10 mouse cellular contexts compared by ENCODE assay signal in genomic region chr6:117279786-117280411, GRCm38 (mm10).
DNase-seq lines count a peak whose midpoint lies in the region; ATAC-seq lines count a peak whose summit lies in the region.
"Had no signal": no experiment of that assay in that cellular context is flagged by ENCODE, and none has a peak within 500 bp of the region (broad histone marks: within the 10 kb centered on the region; RNA-seq: fewer than 3 reads in every experiment).

No protein-coding gene starts in this region.

- no peaks in the 10 kb centered on the region for H3K36me3 ChIP-seq in midbrain, embryonic 16.5 days (ENCODE audit: control insufficient read depth, insufficient read depth, low read length)
- H3K36me3 ChIP-seq: stomach, embryonic 15.5 days had no signal

- DNase-seq in layer of hippocampus, adult 9-11 months = peak; percentile 19
- no peak for DNase-seq in layer of hippocampus, postnatal 25 days (ENCODE audit: extremely low spot score in 1 of 2, low spot score in 1 of 2)
- DNase-seq in embryo, embryonic 9.5 days (ENCODE audit: extremely low spot score) = peak; percentile 5
- peak; percentile 41 for DNase-seq in forelimb bud, embryonic 11.5 days (ENCODE audit: low read depth, low spot score)
- no peak for DNase-seq in yolk sac, embryonic 10.5 days (ENCODE audit: low spot score)
- DNase-seq in lung, postnatal 4 days = no peak
- DNase-seq: kidney, postnatal 25 days had no signal

- whole genome bisulfite sequencing in midbrain, embryonic 16.5 days = 58% methylated on average over 14 of the region's 14 CpGs

- no peak overlapping the region for H3K9ac ChIP-seq in midbrain, embryonic 16.5 days (ENCODE audit: low read depth, low read length)
- H3K9ac ChIP-seq: liver, embryonic 14.5 days; stomach, embryonic 15.5 days had no signal

- H3K4me1 ChIP-seq in midbrain, embryonic 16.5 days (ENCODE audit: control insufficient read depth, insufficient read depth, low read length) = 0 out of 2 replicates have a peak, but pooled peaks cover 6% of the 10 kb centered on the region
- H3K4me1 ChIP-seq: stomach, embryonic 15.5 days had no signal

- H3K4me3 ChIP-seq in midbrain, embryonic 16.5 days (ENCODE audit: low read depth, low read length) = no peak overlapping the region
- H3K4me3 ChIP-seq: stomach, embryonic 15.5 days had no signal

- ATAC-seq in midbrain, embryonic 16.5 days = peak; percentile 58

- H3K27me3 ChIP-seq in midbrain, embryonic 16.5 days (ENCODE audit: control insufficient read depth, insufficient read depth, low read depth, low read length) = no peaks in the 10 kb centered on the region
- H3K27me3 ChIP-seq: stomach, embryonic 15.5 days had no signal

- no peak overlapping the region for H3K27ac ChIP-seq in midbrain, embryonic 16.5 days (ENCODE audit: low read length)
- H3K27ac ChIP-seq: liver, embryonic 14.5 days; stomach, embryonic 15.5 days had no signal

- no peaks in the 10 kb centered on the region for H3K9me3 ChIP-seq in midbrain, embryonic 16.5 days (replicated peaks; ENCODE audit: control insufficient read depth, low read length, poor library complexity, severe bottlenecking)
- H3K9me3 ChIP-seq: stomach, embryonic 15.5 days had no signal

- H3K4me2 ChIP-seq in midbrain, embryonic 16.5 days (ENCODE audit: low read length) = no peak overlapping the region
- H3K4me2 ChIP-seq: stomach, embryonic 15.5 days had no signal

Comparison
In these comparisons a context has a peak if more than half of its experiments do, and no peak if none do; other contexts are left out.
1. DNase-seq: peak in layer of hippocampus, adult 9-11 months (single experiment), embryo, embryonic 9.5 days (single experiment) and forelimb bud, embryonic 11.5 days (single experiment); none in layer of hippocampus, postnatal 25 days (0 of 2), yolk sac, embryonic 10.5 days (single experiment) and lung, postnatal 4 days (0 of 2).